Mouse (Mus musculus): ENCODE measurements around the gene Timm17b.
"Not testable (repeated sequence)": the region's sequence is repeated elsewhere in the genome, so short reads cannot be mapped to it uniquely, and the experiment has no call there.

Gene Timm17b

DNA sequence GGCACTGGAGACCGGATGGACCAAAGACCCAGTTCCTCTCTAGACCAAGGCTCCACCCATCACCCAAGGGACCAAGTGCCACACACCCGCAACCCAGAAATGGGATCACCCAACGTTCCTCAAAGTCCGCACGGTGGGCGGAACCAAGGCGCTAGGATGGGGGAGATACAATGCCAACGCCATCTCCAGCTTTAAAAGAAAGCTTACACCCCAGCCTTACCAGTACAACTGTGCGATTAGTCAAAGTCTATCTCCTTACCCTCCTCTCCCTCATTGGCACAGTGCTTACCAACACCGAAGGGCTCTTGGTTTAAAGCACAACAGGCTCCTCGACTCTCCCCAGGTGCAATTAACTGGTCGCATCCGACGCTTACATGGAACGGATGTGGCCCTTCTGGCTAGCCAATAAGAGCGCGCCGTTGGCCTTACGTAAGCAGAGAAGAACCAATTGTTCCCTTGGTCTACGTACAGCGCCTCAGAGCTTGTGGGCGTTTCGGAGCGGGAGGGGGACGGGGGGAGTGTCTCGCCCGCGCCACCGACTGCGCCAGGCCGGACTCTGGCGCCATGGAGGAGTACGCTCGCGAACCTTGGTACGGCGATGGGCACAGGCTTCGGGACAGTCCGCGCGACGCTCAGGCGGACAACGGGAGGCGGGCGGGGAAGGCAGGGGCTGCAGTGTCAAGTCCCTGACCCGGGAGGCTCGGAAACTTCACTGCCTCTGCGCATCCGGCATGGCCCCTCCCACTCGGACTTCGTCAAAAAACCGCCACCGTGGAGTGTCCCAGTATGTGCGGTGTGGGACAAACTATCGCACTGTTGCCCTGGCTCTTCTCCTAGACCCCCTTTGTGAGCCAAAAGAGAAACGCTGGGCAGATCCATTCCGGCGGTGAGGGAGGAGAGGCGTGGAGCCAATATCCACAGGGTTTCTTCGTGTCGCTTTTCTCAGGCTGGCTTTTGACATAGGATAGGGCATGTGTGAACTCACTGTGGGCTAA lies at the start of gene Timm17b, which contains the start of gene Pqbp1:
Timm17b (plus strand) TSS at position 478 of the 995 bp plus-strand sequence.
Pqbp1 (minus strand) TSS at position 390 of the 995 bp plus-strand sequence.
- DNase-seq (ENCODE audit: low spot score): peak; percentile 95

DNA sequence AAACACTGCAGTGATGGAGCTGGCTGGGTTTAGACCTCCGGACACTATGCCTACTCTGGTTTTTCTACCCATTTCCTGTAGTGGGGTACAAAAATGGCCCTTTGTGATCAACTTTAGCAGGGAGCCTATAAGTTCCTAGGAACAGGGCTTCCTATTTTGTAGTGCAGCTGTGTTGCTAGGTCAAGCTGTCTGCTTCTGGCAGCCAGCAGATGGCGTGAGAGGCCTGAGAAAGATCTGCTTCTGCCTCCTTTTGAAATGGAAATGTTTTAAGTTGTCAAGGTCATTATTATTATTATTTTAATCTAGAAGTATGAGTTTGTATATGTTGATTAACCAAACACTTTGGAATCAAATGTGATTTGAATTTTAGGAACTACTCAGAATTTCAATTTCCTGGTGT lies 44.6 kb upstream of the Timm17b start:
- DNase-seq (ENCODE audit: low spot score): peak; percentile 62

DNA sequence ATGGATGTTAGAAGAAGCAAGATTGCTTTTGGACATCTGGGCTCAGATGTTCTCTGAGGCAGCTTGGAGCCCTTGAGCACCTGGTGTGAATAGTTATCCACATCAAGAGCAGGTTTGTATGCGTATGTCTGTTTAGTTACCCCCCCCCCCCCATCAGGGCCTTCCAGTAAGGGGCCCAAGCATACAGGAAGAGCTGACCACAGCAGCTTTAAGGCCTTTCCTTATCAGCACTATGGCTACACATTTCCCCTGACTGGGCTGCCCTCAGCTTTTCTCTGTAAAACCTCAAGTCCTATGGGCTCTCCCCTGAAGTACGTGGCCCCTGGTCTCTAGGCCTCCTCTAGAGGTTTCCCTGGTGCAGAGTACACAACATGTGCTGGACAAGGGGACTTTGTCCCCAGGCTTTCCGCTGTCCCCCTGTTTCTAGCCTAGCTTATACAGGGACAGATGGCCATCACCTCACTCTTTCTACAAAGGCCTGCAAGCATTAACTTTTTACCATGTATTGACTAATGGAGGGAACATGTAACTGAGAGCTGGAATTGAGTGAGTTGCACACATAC lies 39.9 kb upstream of the Timm17b start:
- no peak for DNase-seq (ENCODE audit: low spot score)

DNA sequence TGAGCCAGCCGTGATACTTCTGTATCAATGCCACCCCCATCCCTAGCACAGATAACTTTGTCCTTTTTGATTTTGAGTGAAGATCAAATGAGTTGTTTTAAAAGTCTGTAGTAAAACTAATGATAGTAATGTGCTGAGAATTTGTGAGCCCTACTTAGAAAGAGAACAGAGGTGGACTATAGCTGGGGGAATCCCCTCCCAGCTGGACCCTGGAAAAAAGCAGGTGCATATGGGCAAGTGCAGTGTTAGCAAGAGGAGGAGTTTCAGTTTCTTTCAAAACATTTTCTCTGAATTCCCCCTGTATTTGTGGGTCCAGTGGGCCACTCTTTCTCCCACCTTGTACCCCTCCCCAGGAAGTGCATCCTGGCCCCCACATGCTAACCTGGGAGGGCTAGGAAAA lies 36.0 kb upstream of the Timm17b start:
- DNase-seq (ENCODE audit: low spot score): no peak

DNA sequence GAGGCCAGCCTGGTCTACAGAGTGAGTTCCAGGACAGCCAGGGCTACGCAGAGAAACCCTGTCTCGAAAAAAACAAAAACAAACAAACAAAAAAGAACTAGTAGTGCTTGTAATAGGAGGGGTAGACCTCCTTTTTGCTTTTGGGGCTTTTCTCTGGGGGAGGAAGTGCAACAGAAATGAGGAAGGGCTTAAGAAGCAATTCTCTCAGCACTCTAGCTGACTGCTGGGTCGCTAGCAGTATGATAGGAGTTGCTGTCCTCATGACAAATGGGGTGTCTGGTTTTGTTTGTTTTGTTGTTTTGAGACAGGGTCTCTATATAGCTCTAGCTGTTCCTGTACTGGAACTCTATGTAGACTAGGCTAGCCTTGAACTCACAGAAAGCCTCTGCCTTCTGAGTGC lies 34.6 kb upstream of the Timm17b start:
- no peak for DNase-seq (ENCODE audit: low spot score)

- no peak for DNase-seq (ENCODE audit: low spot score)
Measured at GRCm38 (mm10) chrX:7865343-7865742, 33.8 kb upstream of the Timm17b start.

GRCm38 (mm10) chrX:7865786-7866185 lies 33.4 kb upstream of the Timm17b start:
- DNase-seq (ENCODE audit: low spot score): no peak

DNA sequence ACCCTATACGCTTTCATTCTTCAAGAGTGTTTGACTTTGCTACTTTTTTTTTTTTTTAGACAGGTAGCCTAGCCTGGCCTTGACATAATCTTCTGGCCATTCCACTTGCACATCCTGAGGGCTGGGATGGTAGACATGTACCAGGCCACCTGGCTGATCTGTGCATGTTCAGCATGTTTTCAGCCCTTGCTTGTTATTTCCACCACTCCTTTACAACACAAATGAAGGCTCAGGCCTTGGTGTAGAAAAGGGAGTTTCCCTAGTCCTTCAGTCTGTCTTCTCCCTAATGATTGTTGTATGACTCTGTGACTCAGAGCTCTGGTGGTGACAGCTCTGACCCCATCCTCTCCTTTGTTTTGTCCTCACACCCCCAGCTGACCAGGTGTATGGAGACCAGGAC lies 32.0 kb upstream of the Timm17b start:
- no peak for DNase-seq (ENCODE audit: low spot score)

GRCm38 (mm10) chrX:7868506-7868905 lies 30.7 kb upstream of the Timm17b start:
- no peak for DNase-seq (ENCODE audit: low spot score)

DNA sequence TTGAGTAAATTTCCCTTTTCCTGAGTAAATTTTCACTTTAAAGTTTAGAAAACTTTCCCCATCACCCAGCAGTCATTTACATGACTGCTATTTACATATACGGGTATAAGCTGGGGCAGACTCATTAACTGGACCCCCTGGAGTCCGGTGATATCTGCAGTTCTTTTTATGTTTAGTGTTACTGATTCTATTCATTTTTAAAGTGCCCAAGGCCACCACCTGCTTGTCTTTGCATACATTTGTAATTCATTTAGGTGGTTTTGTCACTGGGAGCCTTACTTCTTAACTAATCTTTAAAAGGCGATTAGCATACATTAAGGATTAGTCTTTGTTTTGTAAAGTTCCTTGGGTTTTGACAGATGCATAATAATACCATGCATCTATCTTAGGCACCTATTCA lies 29.3 kb upstream of the Timm17b start:
- DNase-seq (ENCODE audit: low spot score): no peak

DNA sequence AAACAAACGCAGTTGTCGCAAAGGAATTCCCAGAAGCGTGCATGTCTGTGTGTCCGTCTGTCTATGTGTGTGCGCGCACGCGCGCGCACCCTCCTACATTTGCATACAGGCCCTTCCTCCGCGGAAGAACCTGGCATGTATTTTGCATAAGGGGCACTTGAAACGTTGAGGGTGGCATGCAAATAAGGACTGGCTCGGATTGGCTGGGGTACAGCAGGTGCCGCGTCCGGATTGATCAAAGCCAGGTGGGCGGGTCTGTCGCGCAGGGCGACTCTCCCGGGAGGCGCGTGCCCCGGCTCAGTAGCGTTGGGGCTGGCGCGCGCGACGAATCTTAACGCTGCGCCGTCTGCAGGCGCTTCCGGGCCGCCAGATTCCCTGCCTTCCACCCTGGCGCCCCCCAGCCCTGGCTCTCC lies 21.1 kb upstream of the Timm17b start, which contains the start of gene Pim2:
Pim2 (plus strand) TSS at position 256 of the 413 bp plus-strand sequence.
- DNase-seq (ENCODE audit: low spot score): peak; percentile 89

- peak; percentile 34 for DNase-seq (ENCODE audit: low spot score)
Measured at GRCm38 (mm10) chrX:7878495-7878894, 20.7 kb upstream of the Timm17b start.

- DNase-seq (ENCODE audit: low spot score): peak; percentile 88
Measured at GRCm38 (mm10) chrX:7879819-7880218, 19.3 kb upstream of the Timm17b start.

DNA sequence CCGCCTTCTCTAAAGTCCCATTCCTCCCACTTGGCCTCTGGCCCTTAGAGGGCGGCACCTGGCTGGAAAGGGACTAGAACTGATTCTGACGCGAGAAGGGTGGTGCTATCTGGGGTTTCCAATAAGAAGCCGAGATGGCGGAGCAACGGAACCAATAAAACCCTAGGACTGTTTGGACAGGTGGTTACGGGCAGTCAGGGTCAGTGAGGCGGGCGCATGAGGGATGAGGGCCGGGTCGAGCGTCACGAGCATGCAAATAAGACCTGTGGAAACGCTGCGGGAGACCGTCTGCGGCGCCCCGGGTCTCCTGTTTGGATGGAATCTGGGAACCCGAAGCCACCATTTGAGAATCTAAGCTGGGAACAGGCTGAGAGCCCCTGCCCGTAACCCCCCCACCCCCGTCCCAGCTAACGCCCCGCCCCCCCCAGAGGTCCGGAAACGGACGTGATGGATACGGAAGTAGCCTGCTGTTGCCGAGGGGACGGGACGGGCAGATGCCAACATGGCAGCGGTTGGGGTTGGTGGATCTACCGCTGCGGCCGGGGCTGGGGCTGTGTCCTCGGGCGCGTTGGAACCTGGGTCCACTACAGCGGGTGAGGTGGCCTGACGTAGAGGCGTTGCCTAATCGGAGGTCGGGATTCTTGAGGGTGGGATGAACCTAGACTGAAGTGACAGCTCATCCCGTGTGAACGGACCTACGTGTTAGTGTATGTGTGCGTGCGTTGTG lies 15.2 kb upstream of the Timm17b start, which contains the start of gene Slc35a2:
Slc35a2 (plus strand) TSS at position 188 of the 727 bp plus-strand sequence.
- DNase-seq (ENCODE audit: low spot score): peak; percentile 94

DNA sequence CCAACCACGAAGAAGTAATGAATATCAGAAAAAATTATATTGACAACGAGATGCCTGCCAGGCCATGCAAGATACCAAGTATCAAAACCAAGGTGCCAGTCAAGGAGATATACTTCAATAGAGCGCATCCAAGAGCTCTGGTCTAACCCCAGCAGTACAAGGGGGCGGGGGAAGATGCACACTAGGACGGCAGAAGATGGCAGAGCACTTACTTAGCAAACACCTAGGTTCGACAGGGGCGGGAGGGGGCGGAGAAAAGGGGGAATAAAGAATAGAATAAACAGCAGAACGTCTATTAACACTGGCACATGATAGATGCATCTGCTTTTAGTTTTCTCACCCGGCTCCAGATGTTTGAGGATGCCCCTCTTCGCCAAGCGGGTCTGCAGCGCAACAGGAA lies 946 bp upstream of the Timm17b start:
- DNase-seq (ENCODE audit: low spot score): no peak

GRCm38 (mm10) chrX:7904441-7904840 lies 5.3 kb downstream of the Timm17b start:
- no peak for DNase-seq (ENCODE audit: low spot score)

DNA sequence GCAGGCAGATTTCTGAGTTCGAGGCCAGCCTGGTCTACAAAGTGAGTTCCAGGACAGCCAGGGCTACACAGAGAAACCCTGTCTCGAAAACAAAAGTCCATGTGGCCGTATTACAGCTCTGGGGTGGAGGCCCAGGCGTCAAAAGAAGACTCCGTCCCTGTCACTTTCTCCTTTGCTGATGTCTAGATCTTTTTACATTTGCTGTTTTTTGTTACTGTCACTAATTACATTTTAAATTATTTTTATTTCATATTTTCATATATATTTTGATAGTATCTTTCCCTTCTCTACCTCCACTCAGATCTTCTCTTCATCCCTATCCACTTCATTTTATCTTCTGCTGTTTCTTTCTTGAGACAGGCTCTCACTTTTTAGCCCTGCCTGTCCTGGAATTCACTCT lies 8.6 kb downstream of the Timm17b start, which contains the start of gene Gm10491:
Gm10491 (minus strand) TSS at position 101 of the 400 bp plus-strand sequence.
- no peak for DNase-seq (ENCODE audit: low spot score)

- not testable (repeated sequence) for DNase-seq (ENCODE audit: low spot score)
Measured at GRCm38 (mm10) chrX:7909242-7909641, 10.1 kb downstream of the Timm17b start, which contains the start of gene Gm10490. Gene Gm10490 (plus strand): TSS chrX:7909542.

DNA sequence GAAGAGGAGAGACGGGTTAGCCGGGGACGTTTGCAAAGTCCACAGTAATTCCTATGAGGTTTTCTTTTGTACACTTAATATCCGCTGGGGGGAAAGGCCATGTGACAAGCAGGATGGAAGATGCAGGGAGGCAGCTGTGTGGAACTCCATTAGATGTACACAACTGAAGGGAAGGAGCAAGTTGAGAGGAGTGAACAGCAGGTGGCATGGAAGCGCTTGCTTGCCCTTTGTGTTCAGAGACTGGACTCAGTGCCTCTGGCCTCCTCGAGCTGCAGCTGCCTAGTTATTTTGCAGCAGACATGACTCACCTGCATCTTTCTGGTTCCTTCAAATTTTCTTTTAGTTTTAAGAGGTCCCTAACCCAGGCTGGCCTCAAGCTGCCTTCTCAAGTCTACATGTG lies 11.3 kb downstream of the Timm17b start:
- peak; percentile 37 for DNase-seq (ENCODE audit: low spot score)

GRCm38 (mm10) chrX:7915669-7916068 lies 16.5 kb downstream of the Timm17b start:
- DNase-seq (ENCODE audit: low spot score): not testable (repeated sequence)

DNA sequence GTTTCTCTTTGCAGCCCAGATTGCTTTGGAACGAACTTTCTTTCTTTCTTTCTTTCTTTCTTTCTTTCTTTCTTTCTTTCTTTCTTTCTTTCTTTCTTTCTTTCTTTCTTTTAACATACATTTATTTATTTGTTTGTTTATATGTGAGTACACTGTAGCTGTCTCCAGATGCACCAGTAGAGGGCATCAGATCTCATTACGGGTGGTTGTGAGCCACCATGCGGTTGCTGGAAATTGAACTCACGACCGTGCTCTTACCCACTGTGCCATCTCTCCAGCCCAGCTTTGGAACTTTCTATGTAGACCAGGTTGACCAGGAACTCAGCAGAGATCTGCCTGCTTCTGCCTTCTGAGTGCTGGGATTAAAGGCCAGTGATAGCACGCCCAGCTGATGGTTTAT lies 18.8 kb downstream of the Timm17b start:
- not testable (repeated sequence) for DNase-seq (ENCODE audit: low spot score)
